Mouse (Mus musculus) midbrain, embryonic 16.5 days (tissue): ENCODE measurements around the gene Pacs2. TPM values are rescaled to one million over a fixed set of nuclear protein-coding genes. Genes with fewer than 3 reads are reported as not detected.
A peak's percentile ranks its signal among the peaks of the same experiment; 100 is the strongest.

Experiments
- ATAC-seq: fragments of 200-750 bp; cut with Nextera tagmentation; 2 replicates; pipeline ENCODE4 v1.8.0; 2017; ENCODE audit warnings: moderate TSS enrichment
- H3K27ac ChIP-seq: fragments of 300-500 bp; sonication (generic); 2 replicates; pipeline ENCODE4 v1.5.1; 2014; ENCODE audit warnings: mild to moderate bottlenecking, low read length, mixed read lengths
- H3K27me3 ChIP-seq: fragments of 300-500 bp; sonication (generic); 2 replicates; pipeline ENCODE4 v1.6.1; 2014; ENCODE audit warnings: low read depth, low read length, mixed read lengths; ENCODE audit not compliant: control insufficient read depth, insufficient read depth
- H3K36me3 ChIP-seq: fragments of 300-500 bp; sonication (generic); 2 replicates; pipeline ENCODE4 v1.6.1; 2014; ENCODE audit warnings: mild to moderate bottlenecking, low read length, moderate library complexity, mixed read lengths; ENCODE audit not compliant: control insufficient read depth, insufficient read depth
- H3K4me1 ChIP-seq: fragments of 300-500 bp; sonication (generic); 2 replicates; pipeline ENCODE4 v1.6.1; 2014; ENCODE audit warnings: mild to moderate bottlenecking, low read length, mixed read lengths; ENCODE audit not compliant: control insufficient read depth, insufficient read depth
- H3K4me2 ChIP-seq: fragments of 300-500 bp; sonication (generic); 2 replicates; pipeline ENCODE4 v1.6.1; 2014; ENCODE audit warnings: mild to moderate bottlenecking, low read length, mixed read lengths
- H3K4me3 ChIP-seq: fragments of 300-500 bp; sonication (generic); 2 replicates; pipeline ENCODE4 v1.5.1; 2014; ENCODE audit warnings: low read depth, mild to moderate bottlenecking, low read length, moderate library complexity, mixed read lengths
- H3K9ac ChIP-seq: fragments of 300-500 bp; sonication (generic); 2 replicates; pipeline ENCODE4 v1.6.1; 2014; ENCODE audit warnings: low read depth, low read length, mixed read lengths
- H3K9me3 ChIP-seq: fragments of 300-500 bp; sonication (generic); replicated peaks from 2 replicates; pipeline ENCODE4 v1.6.1; 2014; ENCODE audit warnings: mild to moderate bottlenecking, low read length, mixed read lengths; ENCODE audit not compliant: control insufficient read depth, poor library complexity, severe bottlenecking
- WGBS: fragments of 180-500 bp; shearing (Covaris S2); extraction: QIAGEN DNeasy Blood & Tissue Kit; methylation state at CpG from one replicate; pipeline ENCODE4 v1.1.7; 2014; 5-methylcytosine and 5-hydroxymethylcytosine counted together
- polyA plus RNA-seq: library from polyadenylated mRNA; unstranded; fragments of >200 nt; fragmentation: Nextera tagmentation; extraction: Ambion mirVana; gene quantifications from 2 replicates; pipeline ENCODE4 v1.2.1, GENCODE M21; 2015

Pacs2 gene
- polyA plus RNA-seq, 1 experiment from 2014 or later, result 27.6 TPM

DNA sequence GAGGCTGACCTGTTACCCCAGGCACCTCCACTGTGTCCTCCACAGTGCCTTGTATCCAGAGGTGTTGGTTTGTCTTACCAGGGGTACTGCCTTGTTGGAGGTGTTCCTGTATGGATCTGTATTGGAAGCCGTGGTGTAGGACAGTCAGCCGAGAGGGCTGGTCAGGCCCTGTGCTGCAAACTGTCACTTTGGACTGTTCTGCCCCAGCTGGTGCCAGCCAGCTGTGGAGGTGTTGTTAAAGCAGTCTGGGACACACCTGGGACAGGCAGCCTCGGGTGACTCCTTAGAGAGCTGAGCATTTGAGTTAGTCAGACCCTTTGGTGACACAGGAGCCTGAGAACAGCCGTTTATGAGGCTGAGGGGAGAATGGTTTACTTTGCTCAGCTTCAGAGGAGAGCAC is 15.7 kb downstream of the Pacs2 start:
- 78% methylated on average over 4 of the region's 4 CpGs for WGBS
- Histone ChIP-seq H3K9me3 (no peaks in the 10 kb centered on the region), H3K36me3 (no peaks in the 10 kb centered on the region), H3K9ac (no peak overlapping the region), H3K4me2 (no peak overlapping the region), H3K4me3 (no peak overlapping the region), H3K27me3 (no peaks in the 10 kb centered on the region), H3K4me1 (peaks cover 16% of the 10 kb centered on the region), H3K27ac (no peak overlapping the region)
- no peak for ATAC-seq

DNA sequence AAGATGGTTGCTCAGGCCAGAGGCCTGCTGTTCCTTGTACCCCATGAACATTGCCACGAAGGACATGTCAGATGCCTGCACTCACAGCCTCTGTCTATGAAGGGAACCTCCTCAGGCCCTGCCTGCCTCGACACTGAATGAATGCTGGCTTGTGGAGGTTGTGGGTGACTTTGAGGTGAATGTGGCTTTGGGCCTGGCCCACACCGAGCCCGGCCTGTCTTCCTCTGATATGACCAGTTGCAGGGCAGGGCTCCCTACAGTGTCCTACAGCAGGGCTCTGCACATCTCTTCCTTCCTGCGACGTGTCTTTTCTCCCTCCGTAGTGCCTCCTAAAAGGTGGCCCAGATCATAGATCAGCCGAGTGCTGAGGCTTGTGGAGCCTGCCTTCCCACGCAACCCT is 16.7 kb downstream of the Pacs2 start:
- ATAC-seq, result no peak
- WGBS, result 91% methylated on average over 9 of the region's 9 CpGs

DNA sequence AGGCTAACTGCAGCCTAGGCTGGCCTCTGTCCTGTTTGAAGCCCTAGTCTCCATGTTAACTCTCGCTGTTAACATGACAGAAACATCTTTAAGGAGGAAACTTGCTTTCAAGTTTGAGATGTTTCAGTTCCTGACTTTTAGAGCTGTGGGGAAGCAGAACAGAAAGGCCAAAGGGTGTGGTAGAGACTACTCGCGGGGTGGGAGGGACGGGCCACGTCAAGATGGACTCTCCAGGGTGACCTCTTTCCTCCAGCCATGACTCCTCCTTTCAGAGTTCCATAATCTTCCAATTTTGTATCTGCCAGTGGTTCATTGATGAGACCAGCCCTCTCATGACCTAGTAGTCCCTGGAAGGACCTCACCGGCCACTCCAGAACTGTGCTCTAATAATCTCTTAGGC is 17.1 kb downstream of the Pacs2 start:
- 93% methylated on average over 6 of the region's 6 CpGs for WGBS
- no peaks in the 10 kb centered on the region for H3K9me3 ChIP-seq
- H3K4me2 ChIP-seq, result no peak overlapping the region
- peaks cover 16% of the 10 kb centered on the region for H3K4me1 ChIP-seq
- H3K9ac ChIP-seq, result no peak overlapping the region
- no peak for ATAC-seq
- no peaks in the 10 kb centered on the region for H3K36me3 ChIP-seq
- H3K4me3 ChIP-seq, result no peak overlapping the region
- no peak overlapping the region for H3K27ac ChIP-seq
- no peaks in the 10 kb centered on the region for H3K27me3 ChIP-seq

More for the DNA sequence above, 16.7 kb downstream of the Pacs2 start:
- Histone ChIP-seq H3K4me2 (no peak overlapping the region), H3K27me3 (no peaks in the 10 kb centered on the region), H3K9ac (no peak overlapping the region), H3K4me3 (no peak overlapping the region), H3K36me3 (no peaks in the 10 kb centered on the region), H3K27ac (no peak overlapping the region), H3K9me3 (no peaks in the 10 kb centered on the region), H3K4me1 (peaks cover 16% of the 10 kb centered on the region)

DNA sequence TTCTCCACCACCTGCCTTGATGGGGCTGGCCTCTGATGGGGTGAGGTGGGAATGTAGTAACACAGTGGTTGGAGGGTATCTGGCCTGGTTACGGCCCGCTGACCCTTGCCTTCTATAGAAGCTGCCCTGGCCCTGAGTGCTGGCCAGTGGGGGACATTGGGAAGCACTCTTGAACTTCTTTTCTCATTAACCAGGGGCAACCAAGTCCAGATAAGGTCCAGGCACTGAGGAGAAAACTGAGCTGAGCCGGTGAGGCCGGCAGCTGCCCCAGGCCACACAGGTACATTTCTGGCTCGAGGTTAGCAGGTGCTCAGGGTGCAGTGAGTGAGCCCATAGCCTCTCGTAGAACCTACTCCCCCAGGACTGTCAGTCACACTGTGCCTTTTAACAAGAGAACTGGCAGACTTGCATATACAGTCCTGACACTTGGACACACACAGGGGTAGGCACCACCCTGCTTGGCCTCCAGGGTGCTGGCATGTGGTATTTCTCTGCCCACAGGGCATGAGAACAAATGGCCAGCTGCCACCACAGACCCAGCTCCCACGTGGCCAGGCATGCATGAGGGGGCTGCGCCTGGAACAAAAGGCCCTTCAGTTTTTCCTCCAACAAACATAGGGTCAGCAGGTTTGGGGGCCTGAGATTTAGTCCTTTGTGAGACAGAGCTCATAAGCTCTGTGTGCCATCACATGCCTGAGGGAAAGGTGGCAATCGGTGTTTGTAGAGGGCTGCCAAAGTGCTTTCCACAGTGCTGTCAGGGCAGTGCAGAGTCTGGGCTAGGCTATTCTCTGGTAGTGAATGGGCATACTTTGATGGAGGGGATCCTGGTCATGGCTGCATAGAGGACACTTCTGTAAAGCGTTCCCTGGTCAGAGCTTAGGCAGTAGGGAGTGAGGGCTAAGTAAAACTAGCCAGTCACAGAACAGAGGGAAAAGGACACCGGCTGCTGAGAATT is 18.3 kb downstream of the Pacs2 start:
- peak; percentile 40; the same call in 1 of the 2 replicates for ATAC-seq
- no peaks in the 10 kb centered on the region for H3K9me3 ChIP-seq
- WGBS, result 57% methylated on average over 11 of the region's 11 CpGs
- H3K27me3 ChIP-seq, result no peaks in the 10 kb centered on the region
- no peak overlapping the region for H3K27ac ChIP-seq
- no peak overlapping the region for H3K4me3 ChIP-seq
- peak overlapping the region; percentile 35; the same call in 1 of the 2 replicates for H3K9ac ChIP-seq
- H3K36me3 ChIP-seq, result no peaks in the 10 kb centered on the region
- no peak overlapping the region for H3K4me2 ChIP-seq
- peaks cover 16% of the 10 kb centered on the region for H3K4me1 ChIP-seq

DNA sequence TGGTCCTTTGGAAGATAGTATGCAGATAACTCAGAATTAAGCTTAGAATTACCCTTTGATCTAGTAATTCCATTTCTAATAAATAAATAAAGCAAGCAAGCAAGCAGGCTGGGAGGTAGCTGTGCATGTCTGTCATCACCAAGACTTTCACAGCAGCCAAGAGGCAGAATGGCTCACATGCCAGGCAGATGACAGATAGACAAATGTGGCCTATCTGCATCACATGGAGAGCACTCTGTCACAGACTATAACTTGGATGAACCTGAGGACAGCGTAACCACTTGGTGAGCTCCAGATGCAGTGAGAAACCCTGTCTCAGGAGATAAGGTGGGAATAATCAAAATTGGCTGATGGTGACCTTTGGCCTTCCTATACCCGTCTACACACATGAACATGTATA is 20.8 kb downstream of the Pacs2 start:
- peaks cover 8% of the 10 kb centered on the region for H3K4me1 ChIP-seq
- H3K9ac ChIP-seq, result no peak overlapping the region
- ATAC-seq, result no peak
- no peak overlapping the region for H3K4me2 ChIP-seq
- H3K27ac ChIP-seq, result no peak overlapping the region
- H3K36me3 ChIP-seq, result no peaks in the 10 kb centered on the region
- WGBS, result 92% methylated on average over 2 of the region's 2 CpGs
- no peak overlapping the region for H3K4me3 ChIP-seq
- no peaks in the 10 kb centered on the region for H3K9me3 ChIP-seq
- H3K27me3 ChIP-seq, result no peaks in the 10 kb centered on the region

DNA sequence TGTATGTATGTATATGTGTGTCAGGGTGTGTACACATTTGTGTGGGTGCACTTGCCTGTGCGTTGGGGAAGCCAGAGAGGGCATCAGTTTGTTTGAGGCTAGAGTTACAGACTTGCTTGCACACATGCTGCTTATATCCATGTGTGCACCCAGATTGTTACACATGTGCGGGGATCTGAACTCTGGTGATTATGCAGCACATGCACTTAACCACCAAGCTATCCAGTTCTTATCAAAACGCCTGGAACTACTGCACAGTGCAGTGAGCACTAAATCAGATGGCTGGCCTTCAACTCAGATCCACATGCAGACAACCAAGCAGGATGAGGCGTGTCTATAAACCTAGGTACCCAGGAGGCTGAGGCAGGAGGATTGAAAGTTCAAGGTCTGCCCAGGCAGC is 22.7 kb downstream of the Pacs2 start:
- no peak overlapping the region for H3K9ac ChIP-seq
- no peaks in the 10 kb centered on the region for H3K9me3 ChIP-seq
- H3K4me3 ChIP-seq, result no peak overlapping the region
- H3K27ac ChIP-seq, result no peak overlapping the region
- WGBS, result 91% methylated on average over 4 of the region's 4 CpGs
- H3K4me2 ChIP-seq, result no peak overlapping the region
- peaks cover 23% of the 10 kb centered on the region for H3K4me1 ChIP-seq
- no peak for ATAC-seq
- no peaks in the 10 kb centered on the region for H3K27me3 ChIP-seq
- no peaks in the 10 kb centered on the region for H3K36me3 ChIP-seq

DNA sequence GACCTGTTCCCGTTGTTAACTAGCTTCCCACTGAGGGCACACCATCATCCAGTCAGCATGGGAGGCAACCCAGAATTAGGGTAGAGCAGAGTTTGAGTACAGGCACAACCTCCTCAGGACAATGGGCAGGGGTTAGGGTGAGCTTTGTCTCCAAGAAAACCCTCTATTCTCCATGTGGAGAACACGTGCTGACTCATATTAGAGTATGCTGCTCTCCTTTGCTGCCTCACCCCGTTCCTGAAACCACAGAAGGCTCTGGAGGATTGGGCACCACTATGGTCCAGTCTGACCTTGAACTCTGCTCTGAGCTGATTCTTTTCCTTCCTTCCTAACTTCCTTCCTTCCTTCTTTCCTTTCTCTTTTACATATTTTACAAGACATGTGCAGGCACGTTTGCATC is 24.1 kb downstream of the Pacs2 start:
- Histone ChIP-seq H3K36me3 (no peaks in the 10 kb centered on the region), H3K9me3 (no peaks in the 10 kb centered on the region), H3K27me3 (no peaks in the 10 kb centered on the region), H3K27ac (no peak overlapping the region), H3K4me2 (no peak overlapping the region), H3K4me1 (peaks cover 20% of the 10 kb centered on the region), H3K9ac (no peak overlapping the region), H3K4me3 (no peak overlapping the region)
- WGBS, result 95% methylated on average over 4 of the region's 4 CpGs
- no peak for ATAC-seq

DNA sequence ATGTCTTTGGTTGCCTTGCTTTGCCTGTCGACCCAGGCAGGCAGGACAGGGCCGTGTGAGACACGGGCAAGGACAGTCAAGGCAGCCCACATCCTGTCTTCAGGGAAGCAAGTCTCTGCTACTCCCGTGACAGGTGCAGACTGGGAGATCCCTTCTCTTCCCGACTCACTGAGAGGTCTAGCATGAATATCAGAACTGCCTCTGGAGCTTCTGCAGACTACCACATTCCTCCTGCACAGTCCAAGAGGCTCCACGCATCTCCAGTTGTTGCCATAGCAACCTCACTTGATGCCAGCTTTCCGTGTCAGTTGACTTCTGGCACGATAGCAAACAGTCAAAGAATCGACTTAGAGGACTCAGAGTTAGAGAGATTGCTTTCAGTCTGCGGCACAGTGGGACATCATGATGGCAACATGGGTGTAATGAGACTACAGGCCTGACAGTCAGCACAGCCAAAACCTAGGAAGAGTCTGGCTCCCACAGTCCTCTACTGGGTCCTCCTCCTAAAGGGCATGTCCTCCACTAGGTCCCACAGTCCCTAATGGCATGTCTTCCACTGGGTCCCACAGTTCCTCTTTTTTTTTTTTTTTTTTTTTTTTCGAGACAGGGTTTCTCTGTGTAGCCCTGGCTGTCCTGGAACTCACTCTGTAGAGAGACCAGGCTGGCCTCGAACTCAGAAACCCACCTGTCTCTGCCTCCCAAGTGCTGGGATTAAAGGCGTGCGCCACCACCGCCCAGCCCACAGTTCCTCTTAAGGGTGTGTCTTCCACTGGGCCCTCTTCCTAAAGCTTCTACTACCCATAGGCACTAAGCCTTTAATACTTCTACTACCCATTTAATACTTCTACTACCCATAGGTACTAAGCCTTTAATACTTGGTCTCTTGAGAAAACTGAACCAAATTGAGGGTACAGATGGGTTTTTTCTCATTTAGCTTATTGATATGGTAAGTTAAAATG is 27.5 kb downstream of the Pacs2 start:
- no peaks in the 10 kb centered on the region for H3K27me3 ChIP-seq
- H3K27ac ChIP-seq, result peak overlapping the region; percentile 74
- no peak overlapping the region for H3K9ac ChIP-seq
- H3K4me1 ChIP-seq, result peaks cover 20% of the 10 kb centered on the region
- H3K4me2 ChIP-seq, result peak overlapping the region; percentile 32; the same call in 1 of the 2 replicates
- no peaks in the 10 kb centered on the region for H3K9me3 ChIP-seq
- ATAC-seq, result peak; percentile 88
- H3K36me3 ChIP-seq, result no peaks in the 10 kb centered on the region
- H3K4me3 ChIP-seq, result no peak overlapping the region
- 45% methylated on average over 15 of the region's 15 CpGs for WGBS
